In the genomic region with DNA sequence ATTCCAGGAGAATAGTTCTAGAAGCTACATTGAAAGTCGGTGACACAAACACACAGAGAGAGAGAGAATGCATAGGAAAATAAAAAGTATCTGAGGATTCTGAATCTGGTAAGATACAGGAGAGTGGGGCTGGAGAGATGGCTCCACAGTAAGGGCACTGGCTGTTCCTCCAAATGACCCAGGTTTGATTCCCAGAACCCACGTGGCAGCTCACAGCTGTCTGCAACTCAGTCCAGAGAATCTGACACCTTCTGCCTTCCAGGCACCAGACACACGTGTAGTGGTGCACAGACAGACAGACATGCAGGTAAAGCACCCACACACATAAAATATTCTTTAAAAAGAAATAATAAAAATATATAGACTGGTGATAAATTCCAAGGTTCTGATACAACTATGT, we compare ENCODE assay signal across 26 mouse cellular contexts.
"Had no signal": no experiment of that assay in that cellular context is flagged by ENCODE, and none has a peak within 500 bp of the region (broad histone marks: within the 10 kb centered on the region; RNA-seq: fewer than 3 reads in every experiment).

No protein-coding gene starts in this region.

- H3K27ac ChIP-seq: embryonic facial prominence, embryonic 10.5 days; embryonic facial prominence, embryonic 12.5 days; embryonic facial prominence, embryonic 13.5 days; embryonic facial prominence, embryonic 15.5 days; forebrain, embryonic 10.5 days; forebrain, embryonic 12.5 days; forebrain, embryonic 13.5 days; forebrain, embryonic 15.5 days; heart, adult 2 months; heart, embryonic 10.5 days; heart, embryonic 13.5 days had no signal

- H3K9ac ChIP-seq: embryonic facial prominence, embryonic 12.5 days; embryonic facial prominence, embryonic 13.5 days; embryonic facial prominence, embryonic 15.5 days; forebrain, embryonic 12.5 days; forebrain, embryonic 13.5 days; forebrain, embryonic 15.5 days; forebrain, postnatal 0 days; heart, embryonic 12.5 days; heart, embryonic 13.5 days had no signal

- H3K9me3 ChIP-seq: embryonic facial prominence, embryonic 10.5 days; embryonic facial prominence, embryonic 12.5 days; embryonic facial prominence, embryonic 13.5 days; embryonic facial prominence, embryonic 15.5 days; forebrain, embryonic 10.5 days; forebrain, embryonic 12.5 days; forebrain, embryonic 13.5 days; forebrain, embryonic 15.5 days; heart, embryonic 10.5 days; heart, embryonic 12.5 days; heart, embryonic 13.5 days had no signal

- H3K4me2 ChIP-seq: embryonic facial prominence, embryonic 12.5 days; embryonic facial prominence, embryonic 13.5 days; embryonic facial prominence, embryonic 15.5 days; forebrain, embryonic 12.5 days; forebrain, embryonic 13.5 days; forebrain, embryonic 15.5 days; heart, embryonic 11.5 days; heart, embryonic 12.5 days; heart, embryonic 13.5 days had no signal

- H3K27me3 ChIP-seq: embryonic facial prominence, embryonic 12.5 days; embryonic facial prominence, embryonic 13.5 days; embryonic facial prominence, embryonic 15.5 days; forebrain, embryonic 12.5 days; forebrain, embryonic 13.5 days; forebrain, embryonic 15.5 days; heart, embryonic 12.5 days; heart, embryonic 13.5 days had no signal

- DNase-seq: cerebellum, adult 8-10 months; cerebellum, adult 9-10 months; cerebellum, adult 9-11 months; cerebellum, postnatal 10 days; cerebellum, postnatal 14 days; cerebellum, postnatal 25 days; cerebellum, postnatal 36 days; embryo, embryonic 11 days; forebrain, postnatal 0 days; gastrocnemius, postnatal 36 days; heart, adult 11 months; heart, adult 18-20 months; heart, adult 2 months had no signal

- H3K4me3 ChIP-seq: embryonic facial prominence, embryonic 10.5 days; embryonic facial prominence, embryonic 12.5 days; embryonic facial prominence, embryonic 13.5 days; embryonic facial prominence, embryonic 15.5 days; erythroblast, embryonic 14.5 days; forebrain, embryonic 10.5 days; forebrain, embryonic 12.5 days; forebrain, embryonic 13.5 days; forebrain, embryonic 15.5 days; heart, adult 2 months; heart, embryonic 10.5 days; heart, embryonic 12.5 days; heart, embryonic 13.5 days had no signal

- H3K4me1 ChIP-seq: forebrain, embryonic 12.5 days; forebrain, embryonic 13.5 days had no signal
